Mouse (Mus musculus) heart, postnatal 14 days (tissue): ENCODE data around the gene Nr2f2. TPM values are rescaled to one million over a fixed set of nuclear protein-coding genes. Genes with fewer than 3 reads are reported as not detected.
A peak's percentile ranks its signal among the peaks of the same experiment; 100 is the strongest.

Experiments
- DNase-seq, 2 experiments: peaks; one replicate each; pipeline ENCODE4 v3.0.0; 2021 to 2022
- intact Hi-C: fragments of 180-260 bp; cut with DNase I; formaldehyde crosslinking; loops from one replicate; pipeline ENCODE4 v1.15.1; 2025
- total RNA-seq, 2 experiments: library from RNA; stranded (reverse); gene quantifications; 2 replicates each; pipeline ENCODE4 v1.2.3; 2021

The Nr2f2 gene
- total RNA-seq, 2 experiments from 2014 or later, result 24.8 to 26.9 TPM

GRCm38 (mm10) chr7:70367591-70368267 is 1.2 kb upstream of the Nr2f2 start:
- intact Hi-C loops, result loop anchor here (5.0 to 10.0 kb wide), 7 partner anchors 447 to 1777 kb away; no protein-coding TSS in a partner anchor
- no peak for DNase-seq

- intact Hi-C loops, result loop anchor here (5.0 to 10.0 kb wide), 7 partner anchors 448 to 1778 kb away; no protein-coding TSS in a partner anchor
- no peak for DNase-seq
These were observed 217 bp upstream of the Nr2f2 start for GRCm38 (mm10) chr7:70366808-70367095.

GRCm38 (mm10) chr7:70365401-70365811 is 1.1 kb downstream of the Nr2f2 start:
- DNase-seq, result peak in 1 of 2 experiments; percentile 57
- intact Hi-C loops, result loop anchor here (5.0 to 10.0 kb wide), 7 partner anchors 449 to 1779 kb away; no protein-coding TSS in a partner anchor

- intact Hi-C loops, result loop anchor here (5.0 to 10.0 kb wide), 8 partner anchors 450 to 1780 kb away; no protein-coding TSS in a partner anchor
- no peak for DNase-seq
These were observed 1.7 kb downstream of the Nr2f2 start for GRCm38 (mm10) chr7:70364798-70365197.

- intact Hi-C loops, result loop anchor here (2.0 to 10.0 kb wide), 8 partner anchors 17 to 1781 kb away; no protein-coding TSS in a partner anchor
These were observed 3.2 kb downstream of the Nr2f2 start for GRCm38 (mm10) chr7:70363351-70363750.

GRCm38 (mm10) chr7:70362526-70363170 is 3.9 kb downstream of the Nr2f2 start:
- intact Hi-C loops, result loop anchor here (2.0 to 10.0 kb wide), 8 partner anchors 16 to 1782 kb away; no protein-coding TSS in a partner anchor
- no peak for DNase-seq

More at GRCm38 (mm10) chr7:70363351-70363750, 3.2 kb downstream of the Nr2f2 start:
- DNase-seq, result no peak

GRCm38 (mm10) chr7:70361383-70362364 is 4.9 kb downstream of the Nr2f2 start:
- intact Hi-C loops, result loop anchor here (2.0 to 10.0 kb wide), 8 partner anchors 15 to 1783 kb away; no protein-coding TSS in a partner anchor
- DNase-seq, result peak; percentile 93 to 96

- intact Hi-C loops, result loop anchor here (5.0 to 10.0 kb wide), 7 partner anchors 454 to 1784 kb away; no protein-coding TSS in a partner anchor
These were observed 5.7 kb downstream of the Nr2f2 start for GRCm38 (mm10) chr7:70360611-70361382.

GRCm38 (mm10) chr7:70359791-70360581 is 6.5 kb downstream of the Nr2f2 start:
- peak in 1 of 2 experiments; percentile 45 for DNase-seq
- intact Hi-C loops, result loop anchor here (5.0 to 10.0 kb wide), 7 partner anchors 455 to 1785 kb away; no protein-coding TSS in a partner anchor

More at GRCm38 (mm10) chr7:70360611-70361382, 5.7 kb downstream of the Nr2f2 start:
- DNase-seq, result peak; percentile 61 to 65

- peak; percentile 55 to 62 for DNase-seq
- intact Hi-C loops, result no loop called here
These were observed 7.5 kb downstream of the Nr2f2 start for GRCm38 (mm10) chr7:70358848-70359591.

- intact Hi-C loops, result no loop called here
- DNase-seq, result peak in 1 of 2 experiments; percentile 42
These were observed 8.3 kb downstream of the Nr2f2 start for GRCm38 (mm10) chr7:70358020-70358847.

GRCm38 (mm10) chr7:70357516-70358019 is 9.0 kb downstream of the Nr2f2 start:
- intact Hi-C loops, result no loop called here
- no peak for DNase-seq

- no peak for DNase-seq
- intact Hi-C loops, result no loop called here
These were observed 9.6 kb downstream of the Nr2f2 start for GRCm38 (mm10) chr7:70356691-70357515.

GRCm38 (mm10) chr7:70355691-70356568 is 10.6 kb downstream of the Nr2f2 start:
- DNase-seq, result no peak
- intact Hi-C loops, result no loop called here

- no peak for DNase-seq
- intact Hi-C loops, result no loop called here
These were observed 11.2 kb downstream of the Nr2f2 start for GRCm38 (mm10) chr7:70355357-70355620.
